Comparison of ENCODE assay signal across 8 mouse cellular contexts in genomic region chr10:21678811-21679451, GRCm38 (mm10).
DNase-seq lines count a peak whose midpoint lies in the region; ATAC-seq and TF ChIP-seq lines count a peak whose summit lies in the region.

No protein-coding gene starts in this region.

- no peak overlapping the region for H3K4me3 ChIP-seq in midbrain, embryonic 15.5 days
- H3K4me3 ChIP-seq in midbrain, embryonic 13.5 days (replicated peaks), result no peak overlapping the region
- no peak overlapping the region for H3K4me3 ChIP-seq in heart, embryonic 13.5 days
- H3K4me3 ChIP-seq in left cerebral cortex, adult 2 months, result no peak overlapping the region

- H3K4me2 ChIP-seq in midbrain, embryonic 15.5 days, result no peak overlapping the region
- H3K4me2 ChIP-seq in midbrain, embryonic 13.5 days (replicated peaks), result no peak overlapping the region
- 0 out of 2 replicates have a peak overlapping the region, but pooled peaks have one; percentile 1 for H3K4me2 ChIP-seq in heart, embryonic 13.5 days

- 60% methylated on average over 10 of the region's 10 CpGs for WGBS in midbrain, embryonic 15.5 days
- WGBS in midbrain, embryonic 13.5 days, result 67% methylated on average over 10 of the region's 10 CpGs
- 32% methylated on average over 10 of the region's 10 CpGs for WGBS in heart, embryonic 13.5 days

- no peak for TF ChIP-seq CTCF in left cerebral cortex, adult 2 months (IDR thresholded peaks at IDR 0.05)

- no peaks in the 10 kb centered on the region for H3K27me3 ChIP-seq in midbrain, embryonic 15.5 days (replicated peaks)
- no peaks in the 10 kb centered on the region for H3K27me3 ChIP-seq in midbrain, embryonic 13.5 days
- H3K27me3 ChIP-seq in heart, embryonic 13.5 days (replicated peaks), result no peaks in the 10 kb centered on the region

- H3K36me3 ChIP-seq in midbrain, embryonic 15.5 days (replicated peaks), result no peaks in the 10 kb centered on the region
- no peaks in the 10 kb centered on the region for H3K36me3 ChIP-seq in midbrain, embryonic 13.5 days
- H3K36me3 ChIP-seq in heart, embryonic 13.5 days, result no peaks in the 10 kb centered on the region

- no peak overlapping the region for H3K9ac ChIP-seq in midbrain, embryonic 15.5 days
- H3K9ac ChIP-seq in midbrain, embryonic 13.5 days (replicated peaks), result no peak overlapping the region
- no peak overlapping the region for H3K9ac ChIP-seq in heart, embryonic 13.5 days

- 0 out of 2 replicates have a peak overlapping the region, but pooled peaks have one; percentile 7 for H3K27ac ChIP-seq in midbrain, embryonic 15.5 days
- no peak overlapping the region for H3K27ac ChIP-seq in midbrain, embryonic 13.5 days
- H3K27ac ChIP-seq in heart, embryonic 13.5 days (replicated peaks), result 0 out of 2 replicates have a peak overlapping the region, but pooled peaks have one; percentile 3
- H3K27ac ChIP-seq in left cerebral cortex, adult 2 months, result no peak overlapping the region

- peaks cover 13% of the 10 kb centered on the region for H3K4me1 ChIP-seq in midbrain, embryonic 15.5 days
- H3K4me1 ChIP-seq in midbrain, embryonic 13.5 days (replicated peaks), result peaks cover 11% of the 10 kb centered on the region
- H3K4me1 ChIP-seq in heart, embryonic 13.5 days, result peaks cover 22% of the 10 kb centered on the region

- no peak for ATAC-seq in midbrain, embryonic 15.5 days (replicated peaks)
- no peak for ATAC-seq in midbrain, embryonic 13.5 days
- ATAC-seq in heart, embryonic 13.5 days (ENCODE audit: extremely low read depth, insufficient number of reproducible peaks, low FRiP score, low TSS enrichment), result no peak

- DNase-seq in kidney, postnatal 10 days, result peak; percentile 60
- DNase-seq in spleen, adult 12 weeks (ENCODE audit: low spot score), result no peak
- no peak for DNase-seq in left cerebral cortex, adult 2 months (ENCODE audit: extremely low spot score in 1 of 2, low spot score in 2 of 2)
- no peak for DNase-seq in layer of hippocampus, adult 18-20 months (ENCODE audit: low spot score in 2 of 2)
- no peak for DNase-seq in left cerebral cortex, postnatal 36 days (ENCODE audit: low spot score in 2 of 2)

- H3K9me3 ChIP-seq in midbrain, embryonic 15.5 days, result no peaks in the 10 kb centered on the region
- H3K9me3 ChIP-seq in midbrain, embryonic 13.5 days, result no peaks in the 10 kb centered on the region
- 0 out of 2 replicates have a peak, but pooled peaks cover 3% of the 10 kb centered on the region for H3K9me3 ChIP-seq in heart, embryonic 13.5 days

- intact Hi-C loops in left cerebral cortex, adult 2 months (cut with DNase I), result no loop called here
- intact Hi-C loops in left cerebral cortex, postnatal 36 days (cut with DNase I), result no loop called here

Comparison
In these comparisons a context has a peak if more than half of its experiments do, and no peak if none do; other contexts are left out.
1. H3K27ac ChIP-seq: peak in midbrain, embryonic 15.5 days (single experiment) and heart, embryonic 13.5 days (single experiment); none in midbrain, embryonic 13.5 days (single experiment) and left cerebral cortex, adult 2 months (single experiment).